Mouse (Mus musculus) liver, embryonic 14.5 days (tissue): ENCODE data around the gene Setdb2. TPM values are rescaled to one million over a fixed set of nuclear protein-coding genes. Genes with fewer than 3 reads are reported as not detected.

ENCODE experiments used
- ATAC-seq: fragments of 200-750 bp; cut with Nextera tagmentation; 2 replicates; pipeline ENCODE4 v1.8.0; 2017; ENCODE audit warnings: moderate number of reproducible peaks, mild to moderate bottlenecking, moderate library complexity; ENCODE audit not compliant: insufficient read depth
- DNase-seq, 3 experiments: peaks; one replicate each; pipeline ENCODE4 v3.0.0-alpha.2; 2012 to 2013; ENCODE audit warnings: low read depth in 3 of 3, low spot score in 3 of 3
- H3K27ac ChIP-seq: fragments of 300-500 bp; sonication (generic); 2 replicates; pipeline ENCODE4 v1.5.1; 2014; ENCODE audit warnings: moderate library complexity, mild to moderate bottlenecking, control low read depth, inconsistent platforms
- H3K27me3 ChIP-seq: fragments of 300-500 bp; sonication (generic); 2 replicates; pipeline ENCODE4 v1.6.1; 2014; ENCODE audit warnings: mild to moderate bottlenecking, low read length, moderate library complexity; ENCODE audit not compliant: control insufficient read depth, insufficient read depth
- H3K36me3 ChIP-seq: fragments of 300-500 bp; sonication (generic); replicated peaks from 2 replicates; pipeline ENCODE4 v1.6.1; 2014; ENCODE audit warnings: low read depth; ENCODE audit not compliant: control insufficient read depth, insufficient read depth
- H3K4me1 ChIP-seq, 2 experiments: fragments of 200-500 bp in 1 of 2; fragments of 300-500 bp in 1 of 2; sonication (generic) in 1 of 2; replicated peaks; 2 replicates each; pipeline ENCODE4 v1.6.1; 2012 to 2014; ENCODE audit warnings: antibody characterized with exemption in 1 of 2, inconsistent platforms in 1 of 2, low read length in 1 of 2; ENCODE audit not compliant: control insufficient read depth in 2 of 2, insufficient read depth in 2 of 2
- H3K4me2 ChIP-seq: fragments of 300-500 bp; sonication (generic); 2 replicates; pipeline ENCODE4 v1.6.1; 2014; ENCODE audit warnings: low read depth, mild to moderate bottlenecking, control low read depth, moderate library complexity
- H3K4me3 ChIP-seq, 2 experiments: fragments of 200-500 bp in 1 of 2; fragments of 300-500 bp in 1 of 2; sonication (generic) in 1 of 2; 2 replicates each; pipeline ENCODE4 v1.5.1; 2012 to 2014; ENCODE audit warnings: low read depth in 2 of 2, low read length in 2 of 2, mild to moderate bottlenecking in 2 of 2, control low read depth in 1 of 2, inconsistent platforms in 1 of 2, moderate library complexity in 1 of 2; ENCODE audit not compliant: insufficient read depth in 1 of 2
- H3K9ac ChIP-seq: fragments of 300-500 bp; sonication (generic); replicated peaks from 2 replicates; pipeline ENCODE4 v1.6.1; 2014; ENCODE audit warnings: mild to moderate bottlenecking, control low read depth, moderate library complexity
- H3K9me3 ChIP-seq: fragments of 300-500 bp; sonication (generic); 2 replicates; pipeline ENCODE4 v1.6.1; 2016; ENCODE audit warnings: low read length, mixed read lengths; ENCODE audit not compliant: control insufficient read depth
- CTCF ChIP-seq: IDR thresholded peaks from 2 replicates; pipeline ENCODE4 v1.5.1; 2016; ENCODE audit warnings: antibody characterized with exemption, low read depth, control low read depth
- EP300 ChIP-seq: IDR thresholded peaks from 2 replicates; pipeline ENCODE4 v1.6.1; 2016; ENCODE audit warnings: antibody characterized with exemption, low read depth
- WGBS: fragments of 180-500 bp; shearing (Covaris S2); extraction: QIAGEN DNeasy Blood & Tissue Kit; methylation state at CpG from one replicate; pipeline ENCODE4 v1.1.7; 2014; ENCODE audit not compliant: insufficient replicate concordance; 5-methylcytosine and 5-hydroxymethylcytosine counted together
- polyA plus RNA-seq, 2 experiments: library from polyadenylated mRNA; depleted of rRNA in 1 of 2; stranded (reverse) in 1 of 2; unstranded in 1 of 2; fragments of >200 nt; fragmentation: Nextera tagmentation in 1 of 2; extraction: Ambion mirVana in 1 of 2; gene quantifications; 2 replicates each; pipeline versions ENCODE4 v1.2.1 to v1.2.3; 2012 to 2014

The Setdb2 gene
- polyA plus RNA-seq, 2 experiments, result 5.2 to 6.9 TPM

- Histone ChIP-seq H3K36me3 (peaks cover 3% of the 10 kb centered on the region), H3K4me1 (peaks cover 4 to 7% of the 10 kb centered on the region in 2 experiments), H3K4me3 (no peak overlapping the region), H3K9me3 (no peaks in the 10 kb centered on the region), H3K9ac (no peak overlapping the region), H3K27ac (no peak overlapping the region), H3K4me2 (no peak overlapping the region), H3K27me3 (no peaks in the 10 kb centered on the region)
- no peak for TF ChIP-seq EP300
- TF ChIP-seq CTCF, result no peak
- ATAC-seq (no peak), DNase-seq (no peak)
- WGBS, result 77% methylated on average over 3 of the region's 3 CpGs
Measured at GRCm38 (mm10) chr14:59437398-59437797, 3.3 kb downstream of the Setdb2 start.

- no peak overlapping the region for H3K4me2 ChIP-seq
- H3K4me1 ChIP-seq, result peaks cover 2 to 4% of the 10 kb centered on the region in 2 experiments
- H3K9me3 ChIP-seq, result no peaks in the 10 kb centered on the region
- H3K27ac ChIP-seq, result no peak overlapping the region
- no peak overlapping the region for H3K4me3 ChIP-seq
- DNase-seq, result no peak
- H3K36me3 ChIP-seq, result peaks cover 3% of the 10 kb centered on the region
- H3K27me3 ChIP-seq, result no peaks in the 10 kb centered on the region
- TF ChIP-seq CTCF (no peak), EP300 (no peak)
- H3K9ac ChIP-seq, result no peak overlapping the region
- no peak for ATAC-seq
Measured at GRCm38 (mm10) chr14:59435206-59435605, 5.5 kb downstream of the Setdb2 start.

GRCm38 (mm10) chr14:59433902-59434301 is 6.8 kb downstream of the Setdb2 start:
- Histone ChIP-seq H3K4me1 (no peaks in the 10 kb centered on the region; a peak in 1 of 4 replicates), H3K9ac (no peak overlapping the region), H3K9me3 (no peaks in the 10 kb centered on the region), H3K27ac (no peak overlapping the region), H3K27me3 (no peaks in the 10 kb centered on the region), H3K36me3 (peaks cover 3% of the 10 kb centered on the region), H3K4me3 (no peak overlapping the region), H3K4me2 (no peak overlapping the region)
- ATAC-seq, result peak; percentile 33; the same call in 1 of the 2 replicates
- no peak for DNase-seq
- TF ChIP-seq EP300 (no peak), CTCF (no peak)
- WGBS, result 38% methylated on average over 2 of the region's 2 CpGs

GRCm38 (mm10) chr14:59430556-59430955 is 10.1 kb downstream of the Setdb2 start:
- Histone ChIP-seq H3K36me3 (no peaks in the 10 kb centered on the region), H3K9me3 (no peaks in the 10 kb centered on the region), H3K9ac (no peak overlapping the region), H3K4me2 (no peak overlapping the region), H3K4me1 (no peaks in the 10 kb centered on the region; a peak in 2 of 4 replicates), H3K27me3 (no peaks in the 10 kb centered on the region), H3K27ac (no peak overlapping the region), H3K4me3 (no peak overlapping the region)
- no peak for DNase-seq
- TF ChIP-seq EP300 (no peak), CTCF (no peak)
- no peak for ATAC-seq
- WGBS, result 82% methylated on average over 1 of the region's 1 CpGs

DNA sequence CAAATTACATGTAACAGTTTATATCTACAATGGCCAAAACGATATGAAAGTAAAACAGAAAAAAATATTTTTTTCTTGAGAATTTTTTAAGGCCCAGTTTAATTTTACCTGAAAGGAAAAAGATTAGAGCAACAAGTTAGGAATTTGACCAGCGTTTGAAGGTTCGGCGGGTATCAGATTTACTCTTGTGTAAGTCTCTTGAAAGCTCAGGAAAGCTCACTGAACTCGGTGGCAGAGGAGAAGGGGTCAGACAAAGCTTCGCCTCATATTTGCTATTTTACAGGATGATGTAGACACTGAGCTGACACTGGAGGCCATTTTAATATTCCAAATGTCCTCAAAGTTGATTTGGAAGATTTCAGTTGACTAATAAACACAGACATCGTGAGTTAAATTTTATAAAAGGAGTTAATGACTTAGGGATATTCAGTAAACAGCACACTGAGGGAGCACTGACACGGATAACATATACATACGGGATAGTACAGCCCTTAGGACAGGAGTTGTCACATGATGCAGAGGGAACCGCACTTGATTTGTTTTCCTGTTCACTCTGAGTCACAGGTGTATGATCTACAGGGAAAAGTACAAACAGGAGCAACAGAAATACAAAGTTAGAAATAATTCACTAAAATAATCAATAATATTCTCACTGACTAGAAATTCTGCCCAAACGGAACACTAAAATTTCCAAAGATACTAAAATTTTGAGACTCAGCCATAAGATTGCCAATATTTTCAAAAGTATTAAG is 17.6 kb downstream of the Setdb2 start:
- DNase-seq (no peak), ATAC-seq (no peak)
- Histone ChIP-seq H3K27ac (no peak overlapping the region), H3K27me3 (no peaks in the 10 kb centered on the region), H3K9me3 (no peaks in the 10 kb centered on the region), H3K9ac (no peak overlapping the region), H3K4me3 (no peak overlapping the region), H3K4me1 (no peaks in the 10 kb centered on the region; a peak in 1 of 4 replicates), H3K4me2 (no peak overlapping the region), H3K36me3 (peaks cover 3% of the 10 kb centered on the region)
- TF ChIP-seq EP300 (no peak), CTCF (no peak)
- 72% methylated on average over 11 of the region's 11 CpGs for WGBS
